Mouse (Mus musculus) CD4-positive, CD25-positive, alpha-beta regulatory T cell, adult 2 months (primary cell): ENCODE results near the gene Ap3s2.
A peak's percentile ranks its signal among the peaks of the same experiment; 100 is the strongest.

ENCODE experiments used
- DNase-seq: peaks from one replicate; pipeline ENCODE4 v3.0.0-alpha.2; 2012; ENCODE audit warnings: low read depth, low spot score

The Ap3s2 gene

GRCm38 (mm10) chr7:79890436-79891221 lies 29.8 kb downstream of the Ap3s2 start:
- no peak for DNase-seq

GRCm38 (mm10) chr7:79888603-79889002 lies 31.8 kb downstream of the Ap3s2 start:
- no peak for DNase-seq

DNA sequence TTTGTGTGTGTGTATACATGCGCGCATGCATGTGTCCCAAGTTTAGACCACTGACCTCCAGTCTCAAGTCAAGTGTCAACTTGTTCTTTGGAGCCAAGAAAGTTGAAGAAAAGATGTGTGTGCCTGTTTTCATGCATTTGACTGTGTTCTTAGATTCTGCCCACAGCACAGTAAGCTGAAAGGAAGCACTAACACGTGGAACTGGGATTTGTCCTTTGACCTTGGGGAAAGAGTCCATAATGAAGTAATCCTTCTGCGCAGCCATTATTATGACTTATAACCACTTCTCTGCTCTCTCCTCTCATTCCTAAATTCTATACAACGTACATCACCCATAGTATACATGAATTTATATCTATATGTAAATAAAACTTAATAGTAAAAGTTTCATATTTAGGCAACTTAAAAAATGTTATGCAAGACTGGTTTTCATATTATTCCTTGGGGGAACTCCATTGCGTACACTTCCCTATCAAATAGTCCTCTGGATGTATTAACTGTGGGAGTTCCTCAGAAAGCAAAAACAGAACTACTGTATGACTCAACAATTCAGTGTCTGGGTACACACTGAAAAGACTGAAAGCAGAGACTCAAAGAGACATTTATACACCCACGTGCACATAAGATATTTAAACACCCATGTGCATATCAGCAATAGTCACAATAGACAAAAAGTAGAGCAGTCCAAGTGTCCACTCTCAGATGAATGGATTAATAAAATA lies 36.7 kb downstream of the Ap3s2 start:
- DNase-seq = no peak

DNA sequence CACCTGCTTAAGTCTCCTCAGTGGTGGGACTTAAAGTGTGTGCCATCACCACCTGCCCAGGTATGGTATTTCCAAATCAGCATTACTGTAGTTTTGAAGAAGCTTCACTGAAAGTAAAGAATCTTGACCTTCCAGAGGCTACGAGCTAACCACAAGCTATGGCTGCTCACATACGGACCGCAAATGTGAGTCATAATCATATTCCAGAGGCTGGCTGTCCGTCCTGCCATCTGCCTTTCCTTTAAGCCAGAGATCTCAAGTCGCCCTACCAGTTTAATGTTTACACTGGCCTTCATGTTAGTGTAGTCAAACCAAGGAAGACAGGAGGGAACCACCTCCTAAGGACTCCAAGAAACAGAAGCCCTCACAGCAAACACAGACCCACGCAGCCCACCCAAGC lies 38.5 kb downstream of the Ap3s2 start:
- no peak for DNase-seq

- DNase-seq = no peak
These were observed 39.5 kb downstream of the Ap3s2 start for GRCm38 (mm10) chr7:79880998-79881397.

DNA sequence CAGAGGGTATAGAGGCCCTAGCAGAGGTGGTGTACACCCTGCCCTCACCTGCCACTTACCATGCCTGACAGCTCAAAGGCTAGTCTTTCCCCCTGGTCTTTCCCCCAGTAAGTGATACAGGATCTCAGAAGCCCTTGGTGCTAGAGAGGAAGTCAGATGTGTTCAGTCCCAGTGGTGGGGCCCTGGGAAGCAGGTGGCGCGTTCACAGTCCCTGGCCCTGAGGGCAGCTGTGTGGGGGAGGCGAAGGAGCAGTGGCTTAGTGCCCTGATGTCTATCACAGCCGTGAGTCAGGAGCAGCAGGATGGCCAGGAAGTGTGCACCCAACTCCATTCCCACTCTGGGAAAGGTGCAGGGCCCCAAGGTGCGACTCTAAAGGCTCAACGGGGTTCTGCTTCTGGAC lies 40.4 kb downstream of the Ap3s2 start:
- no peak for DNase-seq

DNA sequence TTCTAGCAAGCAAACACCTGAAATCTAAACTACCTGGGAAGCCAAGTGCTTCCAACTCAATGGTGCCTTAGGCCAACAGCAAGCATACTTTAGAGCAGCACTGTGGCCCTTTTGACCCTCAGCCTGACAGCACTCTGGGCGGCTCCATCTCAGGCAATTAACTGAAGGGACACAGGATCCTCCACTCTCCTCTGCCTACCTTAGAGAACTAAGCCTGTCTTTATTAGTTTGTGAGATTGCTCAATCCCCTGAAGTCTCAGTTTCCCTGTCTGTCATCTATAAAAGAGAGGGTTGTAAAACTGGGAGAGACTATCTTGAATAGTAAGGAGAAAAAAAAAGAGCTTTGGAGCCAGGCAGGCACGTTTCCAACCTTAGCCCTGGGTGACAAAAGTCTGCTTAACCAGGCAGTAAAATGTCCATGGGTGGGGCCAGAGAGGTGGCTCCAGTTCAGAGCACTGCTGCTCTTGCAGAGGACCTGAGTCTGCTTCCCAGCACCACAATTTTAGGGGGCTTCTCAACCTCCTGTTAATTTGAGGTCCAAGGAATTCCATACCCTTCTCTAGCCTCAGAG lies 41.9 kb downstream of the Ap3s2 start:
- DNase-seq = no peak

- DNase-seq = no peak
These were observed 47.0 kb downstream of the Ap3s2 start for GRCm38 (mm10) chr7:79873407-79873806.

DNA sequence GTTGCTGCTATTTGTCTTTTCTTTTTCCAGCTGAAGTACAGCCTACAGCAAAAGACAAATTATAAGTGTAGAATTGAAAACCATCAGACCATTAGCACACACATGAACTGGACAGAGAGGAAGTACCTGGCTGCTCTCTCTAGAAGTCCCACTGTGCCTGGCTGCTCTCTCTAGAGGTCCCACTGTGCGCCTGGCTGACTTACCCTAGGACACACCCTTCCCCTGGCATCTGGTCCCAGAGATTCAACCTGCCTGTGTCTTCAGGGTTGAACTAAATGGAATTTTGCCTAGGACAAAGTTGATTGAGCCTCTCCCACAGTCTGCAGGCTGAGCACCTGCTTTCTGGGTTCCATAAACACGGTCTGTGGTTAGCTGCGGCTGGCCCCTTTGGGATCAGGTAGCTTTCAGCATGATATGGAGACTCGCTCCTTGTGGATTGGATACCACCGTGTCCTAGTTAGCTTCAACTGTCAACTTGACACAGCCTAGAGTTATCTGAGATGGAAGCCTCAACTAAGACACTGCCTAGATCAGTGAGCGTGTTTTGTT lies 48.6 kb downstream of the Ap3s2 start:
- DNase-seq = no peak

- DNase-seq = no peak
These were observed 51.3 kb downstream of the Ap3s2 start for GRCm38 (mm10) chr7:79869072-79869719.

GRCm38 (mm10) chr7:79868475-79868874 lies 52.0 kb downstream of the Ap3s2 start:
- DNase-seq = no peak

DNA sequence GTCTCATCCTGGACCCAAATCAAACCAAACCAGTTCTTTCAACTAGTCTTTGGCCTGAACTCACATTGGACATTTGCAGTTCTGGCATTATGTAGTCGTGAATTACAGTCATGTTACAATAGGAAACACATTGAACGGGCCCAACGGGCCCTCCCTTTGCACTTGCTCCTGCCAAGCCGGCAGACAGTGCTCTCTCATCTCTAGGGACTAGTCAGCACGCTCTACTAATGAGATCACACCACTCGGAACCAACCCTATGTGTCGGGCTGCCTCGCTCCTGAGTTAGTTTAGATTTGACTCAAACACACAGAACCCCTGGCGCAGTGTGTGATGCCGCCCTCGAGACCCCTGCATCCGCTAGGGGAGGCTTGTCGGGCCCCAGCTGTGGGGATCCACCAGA lies 52.6 kb downstream of the Ap3s2 start:
- DNase-seq = no peak

DNA sequence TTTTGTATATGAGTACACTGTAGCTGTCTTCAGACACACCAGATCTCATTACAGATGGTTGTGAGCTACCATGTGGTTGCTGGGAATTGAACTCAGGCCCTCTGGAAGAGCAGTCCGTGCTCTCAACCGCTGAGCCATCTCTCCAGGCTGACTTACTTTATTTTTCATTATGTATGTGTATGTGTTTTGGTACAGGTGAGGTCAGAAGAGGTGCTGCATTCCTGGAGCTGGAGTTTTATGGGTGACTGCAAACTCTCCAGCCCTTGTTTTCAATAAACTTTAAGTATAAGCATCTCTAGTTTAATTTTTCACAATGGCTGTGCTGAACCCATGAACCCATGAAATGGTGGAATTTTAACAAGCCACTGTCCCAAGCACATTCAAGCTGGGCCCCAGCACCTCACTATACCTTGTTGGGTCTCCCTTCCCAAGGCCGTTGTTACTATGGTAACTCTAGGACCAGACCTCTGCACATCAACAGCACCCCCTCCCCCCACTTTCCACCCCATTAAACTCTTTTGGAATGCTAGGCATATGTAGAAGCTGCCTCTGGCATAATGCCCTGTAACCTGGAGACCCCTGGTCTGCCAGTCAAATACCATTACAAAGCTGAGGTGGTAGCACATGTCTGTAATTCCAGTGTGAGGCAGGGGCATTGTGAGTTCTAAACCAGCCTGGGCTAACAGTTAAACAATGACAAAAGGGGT lies 54.0 kb downstream of the Ap3s2 start:
- no peak for DNase-seq

- no peak for DNase-seq
These were observed 58.7 kb downstream of the Ap3s2 start for GRCm38 (mm10) chr7:79861794-79862193.

GRCm38 (mm10) chr7:79860811-79861210 lies 59.6 kb downstream of the Ap3s2 start, which contains the start of gene Anpep:
Gene Anpep, minus strand, starts transcription at chr7:79861059.
- DNase-seq = no peak

- DNase-seq = no peak
These were observed 61.4 kb downstream of the Ap3s2 start for GRCm38 (mm10) chr7:79858956-79859630.

GRCm38 (mm10) chr7:79858202-79858934 lies 62.1 kb downstream of the Ap3s2 start:
- DNase-seq = peak; percentile 28

DNA sequence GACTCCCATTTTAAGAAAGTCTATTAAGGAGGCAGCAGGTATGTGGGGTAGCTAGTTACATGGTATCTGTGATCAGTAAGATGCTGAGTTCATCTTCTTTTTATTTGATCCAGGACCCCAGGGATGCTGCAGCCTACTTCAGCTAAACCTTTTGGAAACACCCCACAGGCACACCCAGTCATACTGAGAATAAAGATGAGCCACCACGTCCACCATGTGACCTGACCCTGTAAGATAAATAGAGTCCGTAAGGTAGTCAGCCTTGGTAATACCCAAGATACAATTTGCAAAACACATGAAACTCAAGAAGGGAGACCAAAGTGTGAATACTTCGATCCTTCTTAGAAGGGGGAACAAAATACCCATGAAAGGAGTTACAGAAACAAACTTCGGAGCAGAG lies 64.1 kb downstream of the Ap3s2 start:
- no peak for DNase-seq

DNA sequence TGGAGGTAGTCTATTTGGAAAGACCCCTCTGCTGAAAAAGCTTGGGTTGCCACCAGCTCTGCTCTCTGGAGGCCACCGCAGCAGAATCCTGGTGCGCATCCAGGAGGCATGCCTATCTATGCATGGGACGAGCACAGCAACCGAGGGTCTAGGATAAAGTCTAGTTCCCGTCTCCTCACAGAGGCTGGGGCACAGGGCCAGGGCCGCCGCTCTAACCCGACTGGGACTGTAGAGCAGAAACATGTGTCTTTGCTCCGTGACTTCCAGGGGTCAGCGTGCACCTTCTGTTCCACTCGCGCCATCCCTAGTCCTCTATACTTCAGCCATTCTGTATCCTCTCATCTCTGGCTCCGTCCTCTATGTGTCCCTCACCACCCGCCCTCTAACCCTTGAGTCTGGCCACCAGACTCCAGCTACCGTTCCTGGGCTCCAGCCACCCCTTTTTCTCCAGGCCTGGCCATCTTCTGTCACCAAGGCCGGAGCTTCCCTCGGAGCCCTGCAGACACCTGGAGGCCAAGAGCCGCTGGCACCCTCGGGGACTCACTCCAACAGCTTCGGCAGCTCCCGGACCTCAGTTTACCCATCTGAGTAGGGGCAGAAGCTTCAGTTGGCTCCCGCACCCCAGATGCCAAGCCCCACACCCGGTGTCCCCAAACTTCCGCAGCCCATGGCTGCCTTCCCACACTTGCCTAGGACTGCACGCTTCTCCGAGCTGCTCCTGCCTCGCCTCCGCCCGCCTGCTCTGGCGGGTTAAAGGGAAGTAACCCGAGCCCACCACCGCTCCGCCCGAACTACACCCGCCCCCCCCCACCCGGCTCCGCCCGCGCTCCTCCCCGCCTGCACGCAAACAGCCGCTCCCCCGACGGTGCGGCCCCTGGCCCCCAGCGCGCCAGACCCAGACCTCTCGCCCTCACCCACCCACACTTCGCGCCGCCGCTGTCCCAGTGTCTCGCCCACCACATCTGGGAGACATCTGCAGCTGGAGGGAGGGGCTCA lies 72.7 kb downstream of the Ap3s2 start:
- DNase-seq = no peak
